Mouse (Mus musculus) liver, adult 2 months (tissue): Measurements from ENCODE around the gene Copg2. TPM values are rescaled to one million over a fixed set of nuclear protein-coding genes. Genes with fewer than 3 reads are reported as not detected.

Source experiments
- DNase-seq: peaks from one replicate; pipeline ENCODE4 v3.0.0-alpha.2; 2011; ENCODE audit warnings: low read depth, low spot score; ENCODE audit errors: extremely low read depth
- H3K27ac ChIP-seq: fragments of 200-500 bp; replicated peaks from 2 replicates; pipeline ENCODE4 v1.5.1; 2012; ENCODE audit warnings: low read depth, mild to moderate bottlenecking, control low read depth, inconsistent platforms, low read length; ENCODE audit not compliant: insufficient read depth
- H3K27me3 ChIP-seq: fragments of 200-500 bp; 2 replicates; pipeline ENCODE4 v1.6.1; 2012; ENCODE audit warnings: mild to moderate bottlenecking, moderate library complexity, low read length, inconsistent platforms; ENCODE audit not compliant: control insufficient read depth, insufficient read depth
- H3K36me3 ChIP-seq: fragments of 200-500 bp; 2 replicates; pipeline ENCODE4 v1.6.1; 2012; ENCODE audit warnings: low read length, inconsistent platforms; ENCODE audit not compliant: control insufficient read depth, insufficient read depth
- H3K4me1 ChIP-seq: fragments of 200-500 bp; 2 replicates; pipeline ENCODE4 v1.6.1; 2011; ENCODE audit warnings: low read length; ENCODE audit not compliant: control insufficient read depth, insufficient read depth
- H3K4me3 ChIP-seq: fragments of 200-500 bp; 2 replicates; pipeline ENCODE4 v1.5.1; 2011; ENCODE audit warnings: low read depth, mild to moderate bottlenecking, control low read depth, low read length, moderate library complexity; ENCODE audit not compliant: insufficient read depth
- H3K79me2 ChIP-seq: fragments of 200-500 bp; 2 replicates; pipeline ENCODE4 v1.6.1; 2012; ENCODE audit warnings: inconsistent platforms, mild to moderate bottlenecking, low read length, moderate library complexity; ENCODE audit not compliant: control insufficient read depth, insufficient read depth
- H3K9ac ChIP-seq: fragments of 200-500 bp; 2 replicates; pipeline ENCODE4 v1.6.1; 2012; ENCODE audit warnings: low read depth, mild to moderate bottlenecking, control low read depth, inconsistent platforms, low read length
- CTCF ChIP-seq: fragments of 200-500 bp; IDR thresholded peaks from 2 replicates; pipeline ENCODE4 v1.5.1; 2011; ENCODE audit warnings: low read depth, low read length, control low read depth
- POLR2A ChIP-seq: fragments of 200-500 bp; IDR thresholded peaks from 2 replicates; pipeline ENCODE4 v1.6.1; 2011; ENCODE audit warnings: low read length, control low read depth; ENCODE audit not compliant: insufficient read depth; ENCODE audit errors: extremely low read depth
- WGBS: fragments of 180-500 bp; shearing (Covaris S2); methylation state at CpG from one replicate; pipeline ENCODE4 v1.1.7; 2018; 5-methylcytosine and 5-hydroxymethylcytosine counted together
- polyA plus RNA-seq: library from polyadenylated mRNA; depleted of rRNA; stranded (reverse); fragments of >200 nt; gene quantifications from 2 replicates; pipeline ENCODE4 v1.2.3, GENCODE M21; 2012
- total RNA-seq: library from RNA; depleted of rRNA; stranded (reverse); fragments of >200 nt; gene quantifications from 2 replicates; pipeline ENCODE4 v1.2.3, GENCODE M21; 2014

The Copg2 gene
- total and polyA plus RNA-seq, 2 experiments, result 7.5 to 26.9 TPM

- Histone ChIP-seq H3K27ac (no peak overlapping the region), H3K9ac (no peak overlapping the region)
- WGBS, result 51% methylated on average over 10 of the region's 10 CpGs
These were observed 157.3 kb downstream of the Copg2 start for GRCm38 (mm10) chr6:30739177-30739747.

GRCm38 (mm10) chr6:30738464-30739006 lies 158.1 kb downstream of the Copg2 start:
- no peak for TF ChIP-seq POLR2A
- no peak for TF ChIP-seq CTCF
- Histone ChIP-seq H3K27ac (no peak overlapping the region), H3K79me2 (no peaks in the 10 kb centered on the region), H3K27me3 (peaks cover 11% of the 10 kb centered on the region), H3K36me3 (0 out of 2 replicates have a peak, but pooled peaks cover 2% of the 10 kb centered on the region), H3K4me1 (no peaks in the 10 kb centered on the region), H3K9ac (no peak overlapping the region; the same call in 1 of the 2 replicates), H3K4me3 (peak overlapping the region; percentile 69)
- WGBS, result 55% methylated on average over 20 of the region's 20 CpGs
- DNase-seq, result no peak

More at GRCm38 (mm10) chr6:30739177-30739747, 157.3 kb downstream of the Copg2 start:
- Histone ChIP-seq H3K4me3 (no peak overlapping the region), H3K4me1 (no peaks in the 10 kb centered on the region), H3K36me3 (peaks cover 5% of the 10 kb centered on the region; the same call in 1 of the 2 replicates), H3K79me2 (no peaks in the 10 kb centered on the region), H3K27me3 (peaks cover 11% of the 10 kb centered on the region)
- TF ChIP-seq POLR2A (no peak), CTCF (no peak)
- DNase-seq, result no peak

- Histone ChIP-seq H3K9ac (peak overlapping the region; percentile 62), H3K27ac (no peak overlapping the region), H3K79me2 (no peaks in the 10 kb centered on the region), H3K36me3 (no peaks in the 10 kb centered on the region), H3K4me1 (no peaks in the 10 kb centered on the region), H3K4me3 (peak overlapping the region; percentile 69), H3K27me3 (peaks cover 14% of the 10 kb centered on the region)
- DNase-seq, result no peak
- TF ChIP-seq POLR2A (peak; percentile 62), CTCF (no peak)
- WGBS, result 53% methylated on average over 64 of the region's 66 CpGs
These were observed 158.8 kb downstream of the Copg2 start for GRCm38 (mm10) chr6:30737548-30738463.

GRCm38 (mm10) chr6:30736864-30737547 lies 159.6 kb downstream of the Copg2 start:
- Histone ChIP-seq H3K4me3 (peak overlapping the region; percentile 28; the same call in 1 of the 2 replicates), H3K79me2 (no peaks in the 10 kb centered on the region), H3K36me3 (no peaks in the 10 kb centered on the region), H3K4me1 (no peaks in the 10 kb centered on the region), H3K9ac (no peak overlapping the region), H3K27ac (0 out of 2 replicates have a peak overlapping the region, but pooled peaks have one; percentile 3), H3K27me3 (peaks cover 14% of the 10 kb centered on the region)
- peak; percentile 16 for DNase-seq
- 51% methylated on average over 29 of the region's 29 CpGs for WGBS
- TF ChIP-seq POLR2A (no peak), CTCF (peak; percentile 67)

GRCm38 (mm10) chr6:30736372-30736762 lies 160.2 kb downstream of the Copg2 start:
- 52% methylated on average over 13 of the region's 13 CpGs for WGBS
- no peak for DNase-seq
- TF ChIP-seq CTCF, result no peak
- no peak for TF ChIP-seq POLR2A
- peaks cover 14% of the 10 kb centered on the region for H3K27me3 ChIP-seq
- H3K4me3 ChIP-seq, result no peak overlapping the region
- H3K27ac ChIP-seq, result no peak overlapping the region
- H3K36me3 ChIP-seq, result no peaks in the 10 kb centered on the region
- no peaks in the 10 kb centered on the region for H3K4me1 ChIP-seq
- no peaks in the 10 kb centered on the region for H3K79me2 ChIP-seq
- H3K9ac ChIP-seq, result no peak overlapping the region
